Mouse (Mus musculus) ES-E14 (cell line): ENCODE measurements around the gene Grtp1. TPM values are rescaled to one million over a fixed set of nuclear protein-coding genes. Genes with fewer than 3 reads are reported as not detected.

Source experiments
- DNase-seq: peaks from one replicate; pipeline ENCODE4 v3.0.0-alpha.2; 2013; ENCODE audit warnings: low read depth, low spot score
- H3K27ac ChIP-seq: 2 replicates; pipeline ENCODE4 v1.5.1; 2012; ENCODE audit warnings: low read depth, mild to moderate bottlenecking, low read length, moderate library complexity, mixed read lengths; ENCODE audit not compliant: poor library complexity, insufficient read depth, severe bottlenecking
- H3K36me3 ChIP-seq: 2 replicates; pipeline ENCODE4 v1.6.1; 2012; ENCODE audit warnings: mild to moderate bottlenecking, low read length, moderate library complexity, mixed read lengths; ENCODE audit not compliant: control insufficient read depth, poor library complexity, insufficient read depth, severe bottlenecking
- H3K4me1 ChIP-seq, 2 experiments: fragments of 150-350 bp in 1 of 2; sonication (generic) in 1 of 2; 2 replicates each; pipeline ENCODE4 v1.6.1; 2012; ENCODE audit warnings: low read length in 2 of 2, mild to moderate bottlenecking in 1 of 2, mixed read lengths in 1 of 2; ENCODE audit not compliant: control insufficient read depth in 2 of 2, insufficient read depth in 2 of 2, poor library complexity in 1 of 2
- H3K4me3 ChIP-seq, 2 experiments: fragments of 150-350 bp in 1 of 2; sonication (generic) in 1 of 2; 2 replicates each; pipeline ENCODE4 v1.5.1; 2012; ENCODE audit warnings: low read length in 2 of 2, low read depth in 1 of 2, mild to moderate bottlenecking in 1 of 2, mixed read lengths in 1 of 2; ENCODE audit not compliant: insufficient read depth in 1 of 2, poor library complexity in 1 of 2, severe bottlenecking in 1 of 2
- H3K9ac ChIP-seq: 2 replicates; pipeline ENCODE4 v1.6.1; 2012; ENCODE audit warnings: low read depth, mild to moderate bottlenecking, low read length, mixed read lengths; ENCODE audit not compliant: poor library complexity, insufficient read depth, severe bottlenecking
- H3K9me3 ChIP-seq: fragments of 150-350 bp; sonication (generic); 2 replicates; pipeline ENCODE4 v1.6.1; 2012; ENCODE audit warnings: low read depth, mild to moderate bottlenecking, low read length; ENCODE audit not compliant: control insufficient read depth, insufficient read depth
- CHD2 ChIP-seq: IDR thresholded peaks from 2 replicates; pipeline ENCODE4 v1.6.1; 2014; ENCODE audit warnings: mild to moderate bottlenecking, low read depth, low read length, inconsistent platforms
- HCFC1 ChIP-seq: IDR thresholded peaks from 2 replicates; pipeline ENCODE4 v1.6.1; 2012; ENCODE audit warnings: low read length, inconsistent platforms, borderline replicate concordance; ENCODE audit not compliant: insufficient read depth
- MAFK ChIP-seq: IDR thresholded peaks from 2 replicates; pipeline ENCODE4 v1.6.1; 2014; ENCODE audit warnings: mild to moderate bottlenecking, low read depth, low read length, inconsistent platforms; ENCODE audit not compliant: insufficient read depth
- ZC3H11A ChIP-seq: IDR thresholded peaks from 2 replicates; pipeline ENCODE4 v1.6.1; 2012; ENCODE audit warnings: low read depth, mild to moderate bottlenecking, inconsistent platforms, low read length, borderline replicate concordance
- ZNF384 ChIP-seq: IDR thresholded peaks from 2 replicates; pipeline ENCODE4 v1.6.1; 2012; ENCODE audit warnings: low read depth, low read length, inconsistent platforms
- in situ Hi-C, 2 experiments: fragments of 600-800 bp; cut with MboI; formaldehyde crosslinking; loops; one replicate each; pipeline ENCODE4 v1.15.1; 2025; ENCODE audit warnings: low sequenced_read_pairs in 2 of 2, inconsistent platforms in 1 of 2; ENCODE audit not compliant: unreplicated experiment in 2 of 2
- total RNA-seq: library from RNA; depleted of rRNA; stranded (reverse); fragments of 300-350 nt; gene quantifications from 2 replicates; pipeline ENCODE4 v1.2.3, GENCODE M21; 2012

Grtp1 gene
- total RNA-seq, 1 experiment = 36.3 TPM

DNA sequence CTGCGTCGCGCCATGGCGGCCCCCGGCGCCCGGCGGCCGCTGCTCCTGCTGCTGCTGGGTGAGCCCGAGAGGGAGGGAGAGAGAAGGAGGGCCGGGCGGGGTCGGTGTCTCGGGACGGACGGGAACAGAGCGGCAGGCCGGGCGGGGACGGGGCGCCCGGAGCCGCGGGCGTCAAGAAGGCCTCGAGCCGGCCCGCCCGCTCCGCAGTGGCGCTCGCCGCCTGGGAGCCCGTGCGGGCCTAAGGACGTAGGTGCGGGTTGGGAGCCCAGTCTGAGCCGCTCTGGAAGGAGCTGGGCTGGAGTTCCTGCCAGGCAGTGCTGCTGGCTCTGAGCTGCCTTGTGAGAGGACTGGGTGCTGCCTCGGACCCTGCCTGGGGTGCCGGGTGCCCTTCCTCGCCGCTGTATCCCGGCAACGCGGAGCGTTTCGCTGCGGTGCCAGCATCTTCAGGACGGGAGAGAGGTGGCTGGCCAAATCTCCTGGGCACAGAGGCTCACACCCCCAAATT lies 41.0 kb downstream of the Grtp1 start:
- DNase-seq = no peak
- TF ChIP-seq CHD2 (no peak), MAFK (no peak), ZC3H11A (no peak), ZNF384 (no peak), HCFC1 (no peak)

DNA sequence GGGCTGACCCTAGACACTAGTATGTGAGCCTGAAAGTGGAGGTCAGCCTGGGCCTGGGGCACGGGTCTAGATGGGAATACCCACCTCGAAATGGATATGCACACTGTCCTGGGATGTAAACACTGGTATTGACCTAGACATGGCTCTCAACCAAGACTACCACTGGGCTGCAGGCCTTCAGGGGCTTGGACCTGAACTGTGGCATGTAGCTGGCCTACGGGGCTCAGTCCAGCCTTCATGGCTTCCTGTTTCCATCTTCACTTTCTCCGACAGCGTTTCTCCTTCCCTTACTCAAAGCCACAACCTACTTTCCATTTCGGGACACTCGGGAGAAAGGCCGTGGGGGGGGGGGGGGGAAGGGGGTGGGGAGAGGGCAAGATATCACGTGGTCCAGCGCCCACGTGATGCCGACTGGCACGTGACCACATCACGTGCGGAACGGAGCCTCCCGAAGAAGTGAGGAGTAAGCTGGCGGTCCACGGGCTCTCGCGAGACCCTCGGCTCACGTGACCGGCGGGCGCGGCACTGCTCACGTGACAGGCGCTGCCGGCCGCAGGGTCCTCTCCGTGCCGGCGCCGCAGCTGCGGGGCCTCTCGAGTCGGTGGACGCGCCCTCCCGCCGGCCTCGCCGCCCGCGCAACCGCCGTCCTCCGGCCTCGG lies 41.6 kb downstream of the Grtp1 start, which contains the start of gene Lamp1:
TSS of gene Lamp1 (plus strand) at position 444 of the 659 bp plus-strand sequence.
- Histone ChIP-seq H3K36me3 (peaks cover 5% of the 10 kb centered on the region; the same call in 1 of the 2 replicates), H3K4me3 (peak within 1 kb of the TSS; percentile 84 to 94), H3K27ac (peak within 1 kb of the TSS; percentile 61), H3K4me1 (peaks cover 0 to 6% of the 10 kb centered on the region in 2 experiments; a peak in 2 of 4 replicates), H3K9me3 (no peaks in the 10 kb centered on the region), H3K9ac (peak within 1 kb of the TSS; percentile 99)
- in situ Hi-C loops = no loop called here
- DNase-seq = peak; percentile 93
- peak; percentile 99 for TF ChIP-seq CHD2
- no peak for TF ChIP-seq MAFK
- no peak for TF ChIP-seq ZC3H11A
- TF ChIP-seq HCFC1 = peak; percentile 77; the same call in 1 of the 2 replicates
- no peak for TF ChIP-seq ZNF384

More for the DNA sequence above, 41.0 kb downstream of the Grtp1 start:
- Histone ChIP-seq H3K27ac (peak overlapping the region; percentile 61; the same call in 1 of the 2 replicates), H3K36me3 (peaks cover 5% of the 10 kb centered on the region; the same call in 1 of the 2 replicates), H3K4me3 (peak overlapping the region; percentile 84 to 94), H3K9ac (peak overlapping the region; percentile 99), H3K4me1 (peaks cover 0 to 6% of the 10 kb centered on the region in 2 experiments; a peak in 2 of 4 replicates), H3K9me3 (no peaks in the 10 kb centered on the region)
- in situ Hi-C loops = no loop called here

GRCm38 (mm10) chr8:13156327-13157097 lies 43.9 kb downstream of the Grtp1 start:
- no peak overlapping the region for H3K4me3 ChIP-seq
- no peak overlapping the region for H3K27ac ChIP-seq
- peaks cover 0 to 3% of the 10 kb centered on the region in 2 experiments; a peak in 2 of 4 replicates for H3K4me1 ChIP-seq
- TF ChIP-seq ZNF384 (no peak), CHD2 (no peak), ZC3H11A (no peak), MAFK (no peak), HCFC1 (no peak)
- H3K9ac ChIP-seq = no peak overlapping the region
- DNase-seq = no peak
- H3K36me3 ChIP-seq = peaks cover 3% of the 10 kb centered on the region; the same call in 1 of the 2 replicates
- in situ Hi-C loops = no loop called here
- no peaks in the 10 kb centered on the region for H3K9me3 ChIP-seq

DNA sequence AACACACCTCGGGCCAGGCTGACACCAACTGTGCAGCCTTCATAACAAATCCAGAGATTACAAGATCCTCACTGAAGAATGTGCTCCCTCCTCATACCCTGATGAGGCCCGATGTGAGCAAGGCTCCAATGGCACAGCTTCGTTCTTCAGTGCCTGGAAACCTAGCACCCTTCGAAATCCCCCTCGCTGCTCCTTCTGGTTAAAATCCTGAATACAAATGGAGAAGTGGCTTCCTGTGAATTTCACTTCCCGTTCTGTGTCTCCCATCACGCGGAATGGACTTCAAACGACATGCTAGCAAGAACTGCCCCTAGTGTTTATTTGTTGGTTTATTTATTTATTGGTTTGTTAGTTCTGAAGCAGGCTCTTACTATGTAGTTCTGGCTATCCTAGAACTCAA lies 45.1 kb downstream of the Grtp1 start:
- peaks cover 0 to 3% of the 10 kb centered on the region in 2 experiments; a peak in 2 of 4 replicates for H3K4me1 ChIP-seq
- no peak overlapping the region for H3K4me3 ChIP-seq
- TF ChIP-seq CHD2 (no peak), ZC3H11A (no peak), MAFK (no peak), ZNF384 (no peak), HCFC1 (no peak)
- DNase-seq = no peak
- H3K9me3 ChIP-seq = no peaks in the 10 kb centered on the region
- H3K36me3 ChIP-seq = no peaks in the 10 kb centered on the region
- H3K27ac ChIP-seq = no peak overlapping the region
- H3K9ac ChIP-seq = no peak overlapping the region
- in situ Hi-C loops = no loop called here
